Mouse (Mus musculus) induced T-regulatory cell, adult 2 months (primary cell): ENCODE measurements around the gene Pdlim3.

Experiments used
- DNase-seq: peaks from one replicate; pipeline ENCODE4 v3.0.0-alpha.2; 2012; ENCODE audit warnings: low read depth

The Pdlim3 gene

GRCm38 (mm10) chr8:45905591-45906250 lies 20.5 kb downstream of the Pdlim3 start:
- no peak for DNase-seq

- DNase-seq = no peak
These were observed 21.0 kb downstream of the Pdlim3 start for GRCm38 (mm10) chr8:45906251-45906619.

- DNase-seq = no peak
These were observed 28.4 kb downstream of the Pdlim3 start for GRCm38 (mm10) chr8:45913707-45914106.

GRCm38 (mm10) chr8:45916496-45916895 lies 31.2 kb downstream of the Pdlim3 start:
- no peak for DNase-seq

GRCm38 (mm10) chr8:45917040-45917679 lies 31.9 kb downstream of the Pdlim3 start:
- DNase-seq = no peak

GRCm38 (mm10) chr8:45918891-45919290 lies 33.6 kb downstream of the Pdlim3 start:
- no peak for DNase-seq

GRCm38 (mm10) chr8:45920392-45920791 lies 35.1 kb downstream of the Pdlim3 start:
- DNase-seq = no peak

- DNase-seq = no peak
These were observed 36.9 kb downstream of the Pdlim3 start for GRCm38 (mm10) chr8:45922116-45922515.

GRCm38 (mm10) chr8:45934582-45935014 lies 49.3 kb downstream of the Pdlim3 start, which contains the start of gene Ccdc110:
TSS of gene Ccdc110 (plus strand) at chr8:45934619.
- DNase-seq = peak; percentile 88

GRCm38 (mm10) chr8:45936986-45937385 lies 51.7 kb downstream of the Pdlim3 start:
- no peak for DNase-seq

- no peak for DNase-seq
These were observed 61.0 kb downstream of the Pdlim3 start for GRCm38 (mm10) chr8:45946283-45946682.

- no peak for DNase-seq
These were observed 65.4 kb downstream of the Pdlim3 start for GRCm38 (mm10) chr8:45950622-45951021.
